18 mouse cellular contexts compared by ENCODE assay signal in the genomic region with DNA sequence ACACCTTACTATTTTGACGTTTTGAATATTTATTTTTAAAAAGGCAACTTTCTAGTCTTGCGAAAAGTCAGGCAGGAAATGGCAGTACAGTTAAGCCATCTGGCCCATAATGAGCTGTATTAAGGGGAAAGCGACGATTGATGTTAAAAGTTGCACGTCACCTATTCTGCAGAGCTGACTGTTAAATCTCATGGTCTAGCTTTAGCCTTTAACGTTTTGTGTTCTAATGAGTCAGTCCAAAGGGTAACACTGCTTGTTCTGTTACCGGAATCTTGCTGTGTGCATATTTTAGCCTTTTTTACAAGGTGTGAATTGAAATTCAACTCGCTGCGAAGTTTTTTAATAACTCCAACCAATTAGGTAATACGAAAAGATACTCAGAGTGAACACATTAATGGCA.
"Had no signal": no experiment of that assay in that cellular context is flagged by ENCODE, and none has a peak within 500 bp of the region (broad histone marks: within the 10 kb centered on the region; RNA-seq: fewer than 3 reads in every experiment).

No protein-coding gene starts in this region.

- H3K4me3 ChIP-seq: midbrain, embryonic 10.5 days; midbrain, embryonic 12.5 days; myocyte; neural tube, embryonic 13.5 days; neural tube, embryonic 15.5 days; stomach, embryonic 15.5 days had no signal

- DNase-seq: lung, adult 18-20 months; lung, embryonic 14.5 days; lung, postnatal 10 days; lung, postnatal 4 days; midbrain, embryonic 14.5 days; retina, postnatal 1 day; right cerebral cortex, postnatal 14 days; thymus, adult 2 months; thymus, postnatal 25 days; thymus, postnatal 4 days had no signal

- H3K27me3 ChIP-seq: midbrain, embryonic 12.5 days; neural tube, embryonic 13.5 days; neural tube, embryonic 15.5 days; stomach, embryonic 15.5 days had no signal

- H3K4me1 ChIP-seq: midbrain, embryonic 10.5 days; midbrain, embryonic 12.5 days; neural tube, embryonic 13.5 days; neural tube, embryonic 15.5 days; stomach, embryonic 15.5 days had no signal

- H3K4me2 ChIP-seq: lung, embryonic 14.5 days; midbrain, embryonic 12.5 days; neural tube, embryonic 13.5 days; neural tube, embryonic 15.5 days; stomach, embryonic 15.5 days had no signal

- H3K9ac ChIP-seq: lung, embryonic 14.5 days; midbrain, embryonic 12.5 days; neural tube, embryonic 13.5 days; neural tube, embryonic 15.5 days; stomach, embryonic 15.5 days had no signal

- H3K9me3 ChIP-seq: midbrain, embryonic 10.5 days; midbrain, embryonic 12.5 days; neural tube, embryonic 13.5 days; neural tube, embryonic 15.5 days; stomach, embryonic 15.5 days had no signal

- H3K36me3 ChIP-seq: midbrain, embryonic 10.5 days; midbrain, embryonic 12.5 days; neural tube, embryonic 13.5 days; neural tube, embryonic 15.5 days; stomach, embryonic 15.5 days had no signal

- ATAC-seq: midbrain, embryonic 16.5 days had no signal

- H3K27ac ChIP-seq: midbrain, embryonic 10.5 days; midbrain, embryonic 12.5 days; neural tube, embryonic 13.5 days; neural tube, embryonic 15.5 days; stomach, embryonic 15.5 days; stomach, postnatal 0 days had no signal
